Mouse (Mus musculus) stomach, embryonic 14.5 days (tissue): Measurements from ENCODE around the gene Inf2. TPM values are rescaled to one million over a fixed set of nuclear protein-coding genes. Genes with fewer than 3 reads are reported as not detected.

Source experiments
- ATAC-seq: fragments of 200-750 bp; cut with Nextera tagmentation; 2 replicates; pipeline ENCODE4 v1.8.0; 2017; ENCODE audit warnings: low read depth, moderate TSS enrichment; ENCODE audit not compliant: insufficient number of reproducible peaks, insufficient read depth, low FRiP score
- H3K27ac ChIP-seq: fragments of 300-500 bp; sonication (generic); 2 replicates; pipeline ENCODE4 v1.5.1; 2014; ENCODE audit warnings: mild to moderate bottlenecking, low read length, moderate library complexity, mixed read lengths
- H3K27me3 ChIP-seq: fragments of 300-500 bp; sonication (generic); 2 replicates; pipeline ENCODE4 v1.6.1; 2014; ENCODE audit warnings: low read length, control low read depth, mixed read lengths; ENCODE audit not compliant: control insufficient read depth, insufficient read depth
- H3K36me3 ChIP-seq: fragments of 300-500 bp; sonication (generic); 2 replicates; pipeline ENCODE4 v1.6.1; 2014; ENCODE audit warnings: mild to moderate bottlenecking, control low read depth, low read length, moderate library complexity, mixed read lengths; ENCODE audit not compliant: control insufficient read depth, insufficient read depth
- H3K4me1 ChIP-seq: fragments of 300-500 bp; sonication (generic); 2 replicates; pipeline ENCODE4 v1.6.1; 2014; ENCODE audit warnings: low read length, control low read depth, mixed read lengths; ENCODE audit not compliant: control insufficient read depth, insufficient read depth
- H3K4me2 ChIP-seq: fragments of 300-500 bp; sonication (generic); replicated peaks from 2 replicates; pipeline ENCODE4 v1.6.1; 2014; ENCODE audit warnings: low read depth, low read length, control low read depth
- H3K4me3 ChIP-seq: fragments of 300-500 bp; sonication (generic); 2 replicates; pipeline ENCODE4 v1.5.1; 2014; ENCODE audit warnings: low read depth, low read length, control low read depth
- H3K9ac ChIP-seq: fragments of 300-500 bp; sonication (generic); replicated peaks from 2 replicates; pipeline ENCODE4 v1.6.1; 2014; ENCODE audit warnings: low read depth, mild to moderate bottlenecking, control low read depth, low read length, moderate library complexity, mixed read lengths
- H3K9me3 ChIP-seq: fragments of 300-500 bp; sonication (generic); 2 replicates; pipeline ENCODE4 v1.6.1; 2016; ENCODE audit warnings: low read depth, low read length, control low read depth; ENCODE audit not compliant: control insufficient read depth
- WGBS: fragments of 180-500 bp; shearing (Covaris S2); extraction: QIAGEN DNeasy Blood & Tissue Kit; methylation state at CpG from one replicate; pipeline ENCODE4 v1.1.7; 2014; 5-methylcytosine and 5-hydroxymethylcytosine counted together
- polyA plus RNA-seq: library from polyadenylated mRNA; unstranded; fragments of >200 nt; fragmentation: Nextera tagmentation; extraction: Ambion mirVana; gene quantifications from 2 replicates; pipeline ENCODE4 v1.2.1, GENCODE M21; 2014

Gene Inf2
- polyA plus RNA-seq, 1 experiment from 2014 or later = 5.0 TPM

- H3K4me3 ChIP-seq = peak overlapping the region; percentile 85
- ATAC-seq = no peak
- no peaks in the 10 kb centered on the region for H3K27me3 ChIP-seq
- H3K4me1 ChIP-seq = peaks cover 11% of the 10 kb centered on the region
- peak overlapping the region; percentile 74 for H3K9ac ChIP-seq
- H3K4me2 ChIP-seq = peak overlapping the region; percentile 88
- peaks cover 16% of the 10 kb centered on the region for H3K36me3 ChIP-seq
- peak overlapping the region; percentile 85 for H3K27ac ChIP-seq
- WGBS = under 1% methylated on average over 75 of the region's 75 CpGs
- no peaks in the 10 kb centered on the region for H3K9me3 ChIP-seq
Observed at GRCm38 (mm10) chr12:112644855-112645506, 56.4 kb downstream of the Inf2 start.

- no peak for ATAC-seq
- 39% methylated on average over 6 of the region's 6 CpGs for WGBS
- no peaks in the 10 kb centered on the region for H3K9me3 ChIP-seq
- H3K9ac ChIP-seq = peak overlapping the region; percentile 74; the same call in 1 of the 2 replicates
- H3K36me3 ChIP-seq = peaks cover 22% of the 10 kb centered on the region
- H3K27ac ChIP-seq = peak overlapping the region; percentile 10; the same call in 1 of the 2 replicates
- peaks cover 11% of the 10 kb centered on the region for H3K4me1 ChIP-seq
- no peaks in the 10 kb centered on the region for H3K27me3 ChIP-seq
- peak overlapping the region; percentile 85 for H3K4me3 ChIP-seq
- H3K4me2 ChIP-seq = peak overlapping the region; percentile 88
Observed at GRCm38 (mm10) chr12:112646139-112646538, 57.6 kb downstream of the Inf2 start.

GRCm38 (mm10) chr12:112648081-112648480 is 59.5 kb downstream of the Inf2 start:
- 93% methylated on average over 5 of the region's 5 CpGs for WGBS
- ATAC-seq = no peak
- peaks cover 34% of the 10 kb centered on the region for H3K36me3 ChIP-seq

GRCm38 (mm10) chr12:112651778-112652439 is 63.3 kb downstream of the Inf2 start:
- H3K27me3 ChIP-seq = no peaks in the 10 kb centered on the region
- no peak overlapping the region for H3K9ac ChIP-seq
- H3K27ac ChIP-seq = no peak overlapping the region
- H3K4me2 ChIP-seq = no peak overlapping the region
- WGBS = 75% methylated on average over 5 of the region's 5 CpGs
- peaks cover 70% of the 10 kb centered on the region for H3K36me3 ChIP-seq
- 0 out of 2 replicates have a peak, but pooled peaks cover 5% of the 10 kb centered on the region for H3K4me1 ChIP-seq
- H3K4me3 ChIP-seq = no peak overlapping the region
- no peaks in the 10 kb centered on the region for H3K9me3 ChIP-seq
- ATAC-seq = no peak

More at GRCm38 (mm10) chr12:112648081-112648480, 59.5 kb downstream of the Inf2 start:
- Histone ChIP-seq H3K9ac (no peak overlapping the region), H3K4me3 (no peak overlapping the region), H3K4me2 (no peak overlapping the region), H3K27ac (no peak overlapping the region), H3K9me3 (no peaks in the 10 kb centered on the region), H3K4me1 (peaks cover 11% of the 10 kb centered on the region), H3K27me3 (no peaks in the 10 kb centered on the region)

GRCm38 (mm10) chr12:112653157-112653824 is 64.7 kb downstream of the Inf2 start:
- H3K9ac ChIP-seq = no peak overlapping the region
- H3K9me3 ChIP-seq = no peaks in the 10 kb centered on the region
- H3K4me2 ChIP-seq = no peak overlapping the region
- ATAC-seq = peak; percentile 69
- H3K36me3 ChIP-seq = peaks cover 78% of the 10 kb centered on the region
- H3K4me1 ChIP-seq = 0 out of 2 replicates have a peak, but pooled peaks cover 5% of the 10 kb centered on the region
- no peak overlapping the region for H3K4me3 ChIP-seq
- H3K27ac ChIP-seq = no peak overlapping the region; the same call in 1 of the 2 replicates
- 39% methylated on average over 7 of the region's 7 CpGs for WGBS
- no peaks in the 10 kb centered on the region for H3K27me3 ChIP-seq

- no peak overlapping the region for H3K4me2 ChIP-seq
- H3K36me3 ChIP-seq = peaks cover 81% of the 10 kb centered on the region
- H3K27me3 ChIP-seq = no peaks in the 10 kb centered on the region
- no peak overlapping the region for H3K27ac ChIP-seq
- H3K9me3 ChIP-seq = no peaks in the 10 kb centered on the region
- H3K4me3 ChIP-seq = no peak overlapping the region
- WGBS = 82% methylated on average over 5 of the region's 5 CpGs
- H3K4me1 ChIP-seq = 0 out of 2 replicates have a peak, but pooled peaks cover 5% of the 10 kb centered on the region
- no peak for ATAC-seq
- H3K9ac ChIP-seq = no peak overlapping the region
Observed at GRCm38 (mm10) chr12:112654076-112654475, 65.5 kb downstream of the Inf2 start.

- H3K9me3 ChIP-seq = no peaks in the 10 kb centered on the region
- no peak overlapping the region for H3K9ac ChIP-seq
- peaks cover 47% of the 10 kb centered on the region for H3K4me1 ChIP-seq
- peaks cover 81% of the 10 kb centered on the region for H3K36me3 ChIP-seq
- H3K27me3 ChIP-seq = no peaks in the 10 kb centered on the region
- no peak overlapping the region for H3K4me3 ChIP-seq
- H3K4me2 ChIP-seq = no peak overlapping the region
- WGBS = 91% methylated on average over 7 of the region's 7 CpGs
- H3K27ac ChIP-seq = no peak overlapping the region
- no peak for ATAC-seq
Observed at GRCm38 (mm10) chr12:112658619-112659018, 70.0 kb downstream of the Inf2 start.

- 82% methylated on average over 6 of the region's 6 CpGs for WGBS
- H3K4me2 ChIP-seq = no peak overlapping the region
- no peak for ATAC-seq
- H3K27me3 ChIP-seq = no peaks in the 10 kb centered on the region
- H3K9ac ChIP-seq = no peak overlapping the region
- peaks cover 49% of the 10 kb centered on the region for H3K4me1 ChIP-seq
- peaks cover 78% of the 10 kb centered on the region for H3K36me3 ChIP-seq
- H3K4me3 ChIP-seq = no peak overlapping the region
- no peak overlapping the region for H3K27ac ChIP-seq
- H3K9me3 ChIP-seq = no peaks in the 10 kb centered on the region
Observed at GRCm38 (mm10) chr12:112659109-112659508, 70.5 kb downstream of the Inf2 start.
